Mouse (Mus musculus): ENCODE data around the gene Pakap.

Gene Pakap

GRCm38 (mm10) chr4:57701576-57701975 lies 133.6 kb downstream of the Pakap start:
- DNase-seq (ENCODE audit: extremely low read depth, insufficient read length, low spot score), result no peak

GRCm38 (mm10) chr4:57703574-57704470 lies 135.8 kb downstream of the Pakap start:
- no peak for DNase-seq (ENCODE audit: extremely low read depth, insufficient read length, low spot score)

DNA sequence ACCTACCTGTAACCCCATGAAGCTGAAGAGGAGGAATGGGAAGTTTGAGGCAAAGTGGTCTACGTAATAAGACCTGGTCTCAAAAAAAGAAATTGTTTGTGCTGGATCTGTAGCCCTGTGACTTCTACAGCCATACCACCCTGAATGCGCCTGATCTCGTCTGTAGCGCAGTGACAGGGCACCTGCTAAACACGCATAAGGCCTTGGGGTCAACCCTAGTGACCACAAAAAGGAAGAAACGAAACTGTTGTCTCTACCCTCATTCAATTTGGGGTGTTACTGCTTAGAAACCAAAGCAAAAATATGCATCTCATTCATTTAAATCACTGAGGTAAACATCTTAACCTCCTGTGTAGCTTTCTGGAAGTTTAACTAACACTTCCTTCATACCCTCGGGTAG lies 136.6 kb downstream of the Pakap start:
- no peak for DNase-seq (ENCODE audit: extremely low read depth, insufficient read length, low spot score)

- no peak for DNase-seq (ENCODE audit: extremely low read depth, insufficient read length, low spot score)
Measured at GRCm38 (mm10) chr4:57715849-57716248, 147.9 kb downstream of the Pakap start.

- no peak for DNase-seq (ENCODE audit: extremely low read depth, insufficient read length, low spot score)
Measured at GRCm38 (mm10) chr4:57716735-57717134, 148.8 kb downstream of the Pakap start.

- no peak for DNase-seq (ENCODE audit: extremely low read depth, insufficient read length, low spot score)
Measured at GRCm38 (mm10) chr4:57717354-57717753, 149.4 kb downstream of the Pakap start, which contains the start of gene Akap2. Gene Akap2, plus strand, starts transcription at chr4:57717657.

GRCm38 (mm10) chr4:57719370-57719769 lies 151.4 kb downstream of the Pakap start:
- DNase-seq (ENCODE audit: extremely low read depth, insufficient read length, low spot score), result no peak

DNA sequence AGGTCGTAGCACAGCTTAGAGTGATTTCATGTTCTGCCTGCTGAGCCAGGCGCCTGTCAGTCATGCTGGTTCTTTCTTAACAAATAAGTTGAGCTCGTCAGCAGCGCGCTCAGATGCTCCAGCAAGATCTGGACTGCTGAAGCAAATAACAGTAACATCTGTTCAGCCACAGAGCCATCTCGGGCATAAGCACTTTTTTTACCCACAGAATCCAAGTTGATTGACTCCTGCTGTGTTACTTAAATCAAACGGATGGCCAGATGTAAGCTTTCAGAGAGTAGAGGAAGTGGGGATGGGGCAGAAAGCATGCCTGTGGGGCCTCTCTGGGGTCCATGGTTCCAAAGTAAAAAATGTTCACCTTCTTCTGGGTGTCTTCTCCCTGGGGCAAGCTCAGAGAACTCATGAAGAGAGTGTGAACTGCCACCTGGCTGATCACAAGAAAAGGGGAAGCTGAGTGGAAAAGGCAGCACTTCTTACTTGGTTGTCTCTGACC lies 152.9 kb downstream of the Pakap start:
- no peak for DNase-seq (ENCODE audit: extremely low read depth, insufficient read length, low spot score)

- no peak for DNase-seq (ENCODE audit: extremely low read depth, insufficient read length, low spot score)
Measured at GRCm38 (mm10) chr4:57722296-57722695, 154.3 kb downstream of the Pakap start.

GRCm38 (mm10) chr4:57723659-57724058 lies 155.7 kb downstream of the Pakap start:
- DNase-seq (ENCODE audit: extremely low read depth, insufficient read length, low spot score), result no peak

GRCm38 (mm10) chr4:57725569-57725968 lies 157.6 kb downstream of the Pakap start:
- DNase-seq (ENCODE audit: extremely low read depth, insufficient read length, low spot score), result no peak

DNA sequence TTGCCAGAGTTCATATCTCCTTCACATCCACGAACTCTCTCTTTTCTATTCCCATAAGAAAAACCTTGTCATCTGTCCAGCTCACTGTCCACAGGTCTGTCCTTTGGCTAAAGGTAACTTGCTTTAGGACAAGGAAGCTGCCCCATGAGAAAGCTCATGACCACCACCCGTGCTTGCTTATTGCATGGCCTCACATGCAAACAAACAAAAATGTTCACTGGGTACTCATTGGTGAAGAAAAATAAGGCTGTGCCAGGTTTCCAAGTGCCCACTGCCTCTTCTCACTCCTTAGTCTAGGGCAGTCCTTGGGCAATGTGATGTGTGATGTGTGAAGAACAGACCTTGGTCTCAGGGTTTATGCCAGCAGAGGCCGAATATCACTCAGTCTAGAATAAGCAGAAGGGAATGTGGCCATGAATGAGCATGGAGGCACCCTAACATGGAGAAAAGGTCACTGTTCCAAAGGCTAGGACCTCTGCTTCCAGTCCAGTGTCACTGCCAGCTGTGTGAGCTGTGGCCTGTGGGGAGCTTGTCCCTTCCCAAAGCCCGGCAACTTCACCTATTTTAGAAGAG lies 160.7 kb downstream of the Pakap start:
- DNase-seq (ENCODE audit: extremely low read depth, insufficient read length, low spot score), result no peak

- no peak for DNase-seq (ENCODE audit: extremely low read depth, insufficient read length, low spot score)
Measured at GRCm38 (mm10) chr4:57730047-57730446, 162.1 kb downstream of the Pakap start.

- DNase-seq (ENCODE audit: extremely low read depth, insufficient read length, low spot score), result peak; percentile 49
Measured at GRCm38 (mm10) chr4:57730801-57731598, 163.0 kb downstream of the Pakap start.

DNA sequence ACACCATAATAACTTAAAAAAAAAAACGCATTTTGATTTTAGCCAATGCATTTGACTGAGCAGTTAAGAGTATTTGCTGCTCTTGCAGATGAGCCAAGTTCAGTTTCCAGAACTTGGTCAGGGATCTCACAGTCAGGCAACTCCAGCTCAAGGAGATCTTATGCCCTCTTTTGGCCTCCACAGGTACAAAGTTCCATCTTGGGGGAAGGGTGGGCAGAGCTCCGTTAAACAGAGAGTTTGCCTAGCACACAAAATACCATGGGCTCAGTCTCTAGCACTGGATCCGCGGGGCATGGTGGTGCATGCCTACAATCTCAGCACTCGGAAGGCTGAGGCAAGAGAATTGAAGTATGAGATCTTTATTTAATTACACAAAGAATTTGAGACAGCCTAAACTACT lies 164.4 kb downstream of the Pakap start:
- DNase-seq (ENCODE audit: extremely low read depth, insufficient read length, low spot score), result no peak

GRCm38 (mm10) chr4:57733445-57733844 lies 165.5 kb downstream of the Pakap start:
- no peak for DNase-seq (ENCODE audit: extremely low read depth, insufficient read length, low spot score)

- peak; percentile 71 for DNase-seq (ENCODE audit: extremely low read depth, insufficient read length, low spot score)
Measured at GRCm38 (mm10) chr4:57735426-57735825, 167.4 kb downstream of the Pakap start.

DNA sequence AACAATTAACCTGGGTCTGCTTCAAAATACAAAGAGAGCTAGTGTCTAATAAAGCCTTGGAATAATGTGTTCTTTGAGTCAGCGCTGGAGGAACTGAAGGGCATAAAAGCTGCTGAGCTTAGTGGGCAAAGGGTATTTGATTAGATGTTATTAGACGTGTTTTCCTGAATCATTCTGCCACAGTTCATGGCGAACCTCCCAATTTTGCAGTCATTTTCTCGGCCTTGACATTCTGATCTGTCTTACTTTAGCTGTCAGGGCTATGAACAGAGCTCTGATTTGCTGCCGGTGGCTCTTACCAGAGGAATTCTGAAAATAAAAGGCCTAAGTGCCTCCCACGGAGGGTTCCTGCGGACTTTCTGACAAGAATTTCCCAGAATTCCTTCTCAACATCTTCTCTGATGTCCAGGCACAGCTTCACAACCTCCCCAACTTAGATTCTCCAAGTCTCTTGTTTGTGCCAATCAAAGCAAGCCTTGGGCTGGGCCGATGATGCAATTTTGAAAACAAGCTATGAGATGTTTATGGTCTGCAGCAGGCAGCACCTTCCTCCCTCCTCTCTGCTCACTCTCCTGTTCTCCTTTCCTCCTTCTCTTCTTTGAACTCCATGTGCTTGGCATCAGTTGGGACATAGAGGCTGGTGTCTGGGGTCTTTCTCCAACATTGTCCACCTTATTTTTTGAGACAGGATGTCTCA lies 171.0 kb downstream of the Pakap start:
- no peak for DNase-seq (ENCODE audit: extremely low read depth, insufficient read length, low spot score)

DNA sequence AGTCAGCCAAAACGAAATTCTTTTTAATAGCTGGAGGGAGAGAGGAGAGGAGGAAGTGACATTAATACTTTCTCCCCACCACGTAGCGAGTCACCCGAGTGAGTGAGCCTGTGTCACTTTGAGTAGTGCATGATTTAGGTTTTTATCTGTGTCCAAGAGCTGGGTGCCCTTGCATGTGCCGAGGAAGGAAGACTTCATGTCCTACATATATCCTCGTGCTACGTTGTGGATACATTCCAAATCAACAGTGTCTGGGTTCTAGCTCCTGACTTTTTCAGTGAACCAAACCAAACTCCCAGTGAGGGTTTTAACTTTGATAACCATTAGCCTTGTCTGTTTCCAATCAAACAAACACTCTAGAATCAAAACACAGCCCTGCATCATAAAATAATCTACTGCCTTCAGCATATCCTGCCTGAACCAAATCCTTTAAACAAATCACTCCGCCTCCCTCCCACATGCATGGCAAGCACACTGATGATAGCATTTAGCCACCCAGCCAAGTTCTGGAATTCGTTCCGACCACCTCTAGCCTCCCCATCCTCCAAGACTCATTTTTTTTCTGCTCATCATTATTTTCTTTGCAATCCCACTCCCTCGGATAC lies 175.4 kb downstream of the Pakap start:
- no peak for DNase-seq (ENCODE audit: extremely low read depth, insufficient read length, low spot score)

- DNase-seq (ENCODE audit: extremely low read depth, insufficient read length, low spot score), result no peak
Measured at GRCm38 (mm10) chr4:57750651-57751050, 182.7 kb downstream of the Pakap start.
